Mouse (Mus musculus) erythroid progenitor cell, adult 5-6 weeks (primary cell): ENCODE measurements around the gene Ulk4. TPM values are rescaled to one million over a fixed set of nuclear protein-coding genes. Genes with fewer than 3 reads are reported as not detected.
"Not testable (repeated sequence)": the region's sequence is repeated elsewhere in the genome, so short reads cannot be mapped to it uniquely, and the experiment has no call there.

ENCODE experiments used
- ATAC-seq: replicated peaks from 2 replicates; pipeline ENCODE4 v1.8.0; 2016; ENCODE audit warnings: moderate number of reproducible peaks, mild to moderate bottlenecking, moderate TSS enrichment, inconsistent platforms; ENCODE audit not compliant: poor library complexity, low FRiP score, severe bottlenecking
- total RNA-seq, 2 experiments: library from RNA; stranded (forward) in 1 of 2; stranded (reverse) in 1 of 2; fragments of 150-400 nt in 1 of 2; fragments of 186-747, 209-891 nt in 1 of 2; gene quantifications; 2 replicates each; pipeline versions ENCODE4 v1.2.3 to v1.2.4; 2015 to 2017; ENCODE audit warnings: low replicate concordance in 2 of 2

Ulk4 gene
- total RNA-seq, 2 experiments from 2014 or later = 2.5 TPM; not detected in 1

DNA sequence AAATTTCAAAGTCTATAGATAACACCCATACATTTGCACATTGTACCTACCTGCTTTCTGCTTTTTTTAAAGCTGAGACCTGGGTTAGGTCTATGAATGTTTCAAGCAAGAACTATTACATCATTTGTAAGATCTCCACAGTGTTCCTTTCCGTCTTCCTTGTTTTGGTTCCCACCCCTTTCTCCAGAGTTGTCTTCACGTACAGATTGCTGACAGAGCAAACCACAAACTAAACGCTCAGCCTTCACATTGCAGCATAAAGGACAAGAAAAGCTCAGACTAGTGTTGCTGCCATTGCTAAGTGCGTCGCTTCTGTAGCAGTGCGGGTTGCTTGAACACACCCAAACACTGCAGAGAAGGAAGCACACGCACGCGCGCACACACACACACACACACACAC is 11.7 kb downstream of the Ulk4 start:
- ATAC-seq = no peak

DNA sequence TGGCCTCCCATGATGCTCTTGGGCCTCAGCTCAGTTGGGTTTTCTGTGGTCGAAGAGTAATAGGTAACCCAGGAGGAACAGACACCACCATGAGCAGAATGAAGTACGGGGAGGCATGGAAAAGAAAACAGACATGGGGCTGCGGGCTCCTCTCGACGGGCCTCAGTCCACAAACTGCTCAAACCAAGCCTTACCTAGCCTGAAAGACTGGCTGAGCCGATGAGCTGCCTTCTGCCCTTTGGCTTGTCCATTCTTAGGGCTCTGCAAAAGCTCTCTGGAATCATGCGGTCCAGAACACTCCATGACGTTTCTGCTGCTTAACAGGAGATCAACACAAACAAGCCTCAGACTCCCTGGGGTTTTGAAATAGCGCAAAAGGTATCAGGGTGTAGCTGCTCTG is 19.9 kb downstream of the Ulk4 start:
- ATAC-seq = no peak

GRCm38 (mm10) chr9:121254761-121255160 is 22.2 kb downstream of the Ulk4 start:
- ATAC-seq = no peak

- no peak for ATAC-seq
These were observed 23.0 kb downstream of the Ulk4 start for GRCm38 (mm10) chr9:121253983-121254382.

- ATAC-seq = no peak
These were observed 26.1 kb downstream of the Ulk4 start for GRCm38 (mm10) chr9:121250854-121251253.

GRCm38 (mm10) chr9:121249805-121250204 is 27.2 kb downstream of the Ulk4 start:
- no peak for ATAC-seq

DNA sequence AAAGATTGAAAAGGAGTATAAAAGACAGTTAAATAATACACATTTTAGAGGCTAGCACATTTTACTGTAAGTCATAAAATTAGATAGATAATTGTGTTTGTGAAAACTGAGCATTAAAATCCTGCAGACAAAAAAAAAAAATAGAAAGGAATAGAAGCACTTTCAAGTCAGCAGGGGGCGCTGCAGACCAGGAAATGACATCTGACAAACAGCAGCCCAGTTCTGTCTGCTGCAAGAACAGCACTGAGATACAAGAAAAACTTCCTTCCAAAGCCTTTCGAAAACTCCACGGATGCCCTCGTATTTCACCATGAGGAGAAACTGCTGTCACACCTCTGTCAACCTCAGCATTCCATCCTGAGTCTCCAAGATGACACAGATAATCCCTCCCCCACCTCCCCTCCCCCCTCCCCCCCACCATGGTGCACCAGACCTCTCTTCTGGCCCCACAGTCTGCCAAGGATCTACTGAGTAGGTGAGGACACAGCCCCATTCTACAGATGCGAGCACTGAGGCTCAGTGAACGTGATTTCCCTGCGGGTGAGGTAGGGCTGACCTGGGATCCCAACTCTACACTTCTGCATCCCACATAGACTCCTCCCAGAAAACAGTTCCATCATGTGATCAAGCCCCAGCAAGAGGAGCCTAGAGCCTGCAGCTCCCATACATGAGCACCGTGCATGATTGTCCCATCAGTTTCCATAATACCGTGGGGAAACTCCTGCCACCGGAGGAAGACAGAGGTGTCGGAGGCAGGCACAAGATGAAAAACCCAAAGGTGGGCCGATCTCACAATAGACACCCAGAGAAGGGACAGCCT is 28.8 kb downstream of the Ulk4 start:
- ATAC-seq = no peak

GRCm38 (mm10) chr9:121247047-121247446 is 29.9 kb downstream of the Ulk4 start:
- ATAC-seq = no peak

DNA sequence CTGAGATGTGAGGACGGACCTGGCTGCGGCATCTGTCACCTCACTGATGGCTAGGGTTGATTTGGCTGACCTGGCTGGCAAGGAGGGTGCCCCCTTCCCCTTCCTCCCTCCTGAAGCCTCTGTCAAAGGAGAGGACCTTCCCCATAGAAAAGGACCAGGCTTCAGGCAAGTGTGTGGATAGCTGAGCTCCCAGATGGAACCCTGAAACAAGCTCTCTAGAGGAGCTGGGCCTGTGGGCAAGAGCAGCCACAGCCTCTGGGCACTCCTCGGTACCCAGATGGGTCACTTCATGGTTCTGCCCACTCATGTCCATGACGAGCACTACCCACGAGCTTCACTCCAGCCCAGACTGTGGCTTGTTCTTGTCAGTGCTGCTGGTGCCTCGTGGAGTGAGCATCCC is 34.7 kb downstream of the Ulk4 start:
- ATAC-seq = no peak

DNA sequence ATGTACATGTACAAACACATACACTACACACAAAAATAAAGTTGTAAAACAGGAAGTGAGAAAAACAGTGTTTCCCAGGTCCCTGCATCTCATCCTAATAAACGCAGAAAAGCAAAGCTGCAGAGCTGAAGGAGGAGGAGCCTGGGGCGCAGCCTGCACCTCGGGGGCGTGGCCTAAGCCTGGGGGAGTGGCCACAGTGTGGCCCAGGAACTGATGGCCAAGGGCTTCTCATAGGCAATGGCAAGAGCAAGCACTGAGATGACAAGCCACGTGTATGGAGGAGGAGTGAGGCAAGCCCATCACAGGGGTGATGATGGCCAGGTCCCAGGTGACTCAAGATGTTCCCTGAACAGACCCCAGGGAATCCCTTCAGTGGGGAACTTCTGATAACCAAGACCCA is 35.2 kb downstream of the Ulk4 start:
- no peak for ATAC-seq

GRCm38 (mm10) chr9:121241366-121241765 is 35.6 kb downstream of the Ulk4 start:
- no peak for ATAC-seq

DNA sequence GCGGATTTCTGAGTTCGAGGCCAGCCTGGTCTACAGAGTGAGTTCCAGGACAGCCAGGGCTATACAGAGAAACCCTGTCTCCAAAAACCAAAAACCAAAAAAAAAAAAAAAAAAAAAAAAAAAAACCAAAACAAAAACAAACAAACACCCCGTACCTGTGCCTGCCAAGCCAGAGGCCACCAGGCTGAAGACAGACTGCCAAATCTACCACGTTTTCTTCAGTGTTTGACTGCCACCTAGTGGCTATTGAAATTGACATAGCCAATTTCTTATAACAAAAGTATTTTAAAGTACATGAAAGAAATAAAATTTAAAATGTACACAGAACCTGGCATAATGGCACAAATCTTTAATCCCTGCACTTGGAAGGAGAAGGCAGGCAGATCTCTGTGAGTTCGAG is 36.8 kb downstream of the Ulk4 start:
- ATAC-seq = not testable (repeated sequence)

- ATAC-seq = no peak
These were observed 37.4 kb downstream of the Ulk4 start for GRCm38 (mm10) chr9:121239571-121239970.

GRCm38 (mm10) chr9:121218636-121219035 is 58.4 kb downstream of the Ulk4 start:
- ATAC-seq = no peak

DNA sequence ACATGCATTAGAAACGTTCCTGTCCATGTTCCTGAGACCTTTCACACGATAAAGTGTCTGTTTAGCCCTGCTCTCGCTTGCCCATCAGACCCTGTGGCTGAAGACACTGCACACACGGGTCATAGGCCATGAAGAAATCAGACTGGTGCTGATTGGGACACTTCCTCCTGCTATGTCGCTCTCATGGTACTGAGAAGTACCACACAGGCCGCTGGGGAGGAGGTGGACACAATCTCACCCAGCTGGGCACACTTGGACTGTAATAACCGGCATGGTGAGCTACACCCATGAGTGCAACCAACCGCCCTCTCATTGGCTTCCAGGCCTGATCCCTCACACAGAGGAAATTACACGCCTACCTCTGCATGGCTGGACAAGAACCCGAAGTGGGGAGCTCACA is 58.8 kb downstream of the Ulk4 start:
- ATAC-seq = no peak

DNA sequence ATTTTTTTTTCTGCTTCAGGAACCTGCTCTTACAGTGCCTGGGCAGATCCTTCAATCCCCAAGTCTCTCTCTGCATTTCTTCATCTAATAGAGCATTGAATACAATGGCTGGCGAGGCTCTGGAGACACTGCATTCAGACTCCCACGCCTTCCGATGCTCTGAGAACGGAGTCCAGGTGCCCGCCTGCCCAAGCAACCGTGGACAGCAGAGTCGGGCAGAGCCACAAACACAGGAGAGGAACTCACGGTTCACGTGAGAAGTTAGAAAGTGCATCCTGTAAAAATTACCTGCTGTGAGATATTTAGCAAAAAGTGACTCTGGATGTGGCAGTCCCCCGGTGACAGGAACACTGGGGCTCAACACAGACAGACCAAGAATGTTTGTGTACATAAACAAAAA is 59.3 kb downstream of the Ulk4 start:
- no peak for ATAC-seq

- no peak for ATAC-seq
These were observed 60.3 kb downstream of the Ulk4 start for GRCm38 (mm10) chr9:121216536-121217320.

DNA sequence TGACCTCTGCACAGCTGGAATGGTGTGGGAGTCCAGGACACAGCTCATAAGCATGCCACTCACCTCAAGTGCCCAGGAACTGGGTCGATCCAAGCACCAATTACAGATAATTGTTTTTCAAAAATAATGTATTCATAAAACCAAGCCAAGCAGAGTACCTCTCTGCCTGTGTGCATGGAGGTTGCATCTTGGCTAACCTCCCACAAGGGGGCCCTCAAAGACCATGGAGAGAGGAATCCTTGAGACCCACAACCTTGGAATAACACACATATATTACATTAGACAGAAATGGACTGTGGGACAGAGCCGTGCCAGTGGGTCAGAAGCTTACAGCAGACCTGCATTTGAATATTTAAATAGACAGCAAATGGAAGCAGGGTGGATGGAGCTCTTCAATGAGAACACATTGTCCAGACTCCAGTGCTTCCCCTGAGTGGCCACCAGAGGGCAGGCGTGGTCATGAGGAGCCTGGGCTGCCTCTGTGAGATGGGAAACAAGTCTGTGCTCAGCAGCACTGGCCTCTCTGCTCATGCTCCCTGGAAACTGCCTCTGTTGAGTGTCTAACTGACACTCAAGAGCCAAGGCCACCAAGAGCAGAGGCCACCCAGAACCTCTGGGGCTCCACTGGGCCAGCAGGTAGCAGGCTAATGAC is 61.5 kb downstream of the Ulk4 start:
- ATAC-seq = peak; percentile 80

GRCm38 (mm10) chr9:121212322-121212721 is 64.7 kb downstream of the Ulk4 start:
- ATAC-seq = no peak

GRCm38 (mm10) chr9:121205046-121205445 is 72.0 kb downstream of the Ulk4 start:
- no peak for ATAC-seq
